Mouse (Mus musculus) bone marrow, adult 2 months (tissue): ENCODE data around the gene Cpt1a.

Source experiments
- CTCF ChIP-seq: fragments of 200-500 bp; IDR thresholded peaks from 2 replicates; pipeline ENCODE4 v1.5.1; 2011; ENCODE audit warnings: low read length, control low read depth; ENCODE audit not compliant: control insufficient read depth, insufficient read depth
- POLR2A ChIP-seq: fragments of 200-500 bp; IDR thresholded peaks from 2 replicates; pipeline ENCODE4 v1.6.1; 2011; ENCODE audit warnings: low read depth, mild to moderate bottlenecking, control low read depth, low read length, borderline replicate concordance; ENCODE audit not compliant: control insufficient read depth

DNA sequence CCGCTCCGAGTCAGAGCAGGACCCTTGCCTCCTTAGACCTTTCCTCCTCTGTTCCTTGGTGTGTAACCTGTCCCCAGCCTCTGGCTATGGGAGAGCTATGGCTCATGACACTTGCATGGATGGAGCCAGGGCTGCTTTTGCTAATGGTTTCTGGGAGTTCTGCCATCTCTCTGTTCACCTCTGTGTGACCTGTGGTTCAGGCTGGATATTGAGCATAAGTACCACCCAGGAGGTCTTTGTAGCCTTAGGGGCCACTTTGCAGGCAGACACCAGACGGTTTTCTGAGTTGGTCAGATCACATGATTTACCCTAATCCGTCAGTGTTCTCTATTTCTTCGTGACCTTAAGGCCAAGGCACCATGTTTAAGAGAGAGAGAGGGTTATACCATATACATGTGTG lies 34.4 kb downstream of the Cpt1a start:
- TF ChIP-seq POLR2A (no peak), CTCF (no peak)
